Mouse (Mus musculus) left cerebral cortex, postnatal 4 days (tissue): ENCODE results near the gene Lhfp. TPM values are rescaled to one million over a fixed set of nuclear protein-coding genes. Genes with fewer than 3 reads are reported as not detected.

Experiments used
- DNase-seq: peaks from one replicate; pipeline ENCODE4 v3.0.0-alpha.2; 2022
- intact Hi-C: fragments of 180-260 bp; cut with DNase I; formaldehyde crosslinking; loops from one replicate; pipeline ENCODE4 v1.15.1; 2025
- total RNA-seq, 2 experiments: library from RNA; stranded (reverse); gene quantifications; 2 replicates each; pipeline ENCODE4 v1.2.3; 2021

Gene Lhfp
- total RNA-seq: 10 to 100 TPM; 50.3 to 56.9 TPM

DNA sequence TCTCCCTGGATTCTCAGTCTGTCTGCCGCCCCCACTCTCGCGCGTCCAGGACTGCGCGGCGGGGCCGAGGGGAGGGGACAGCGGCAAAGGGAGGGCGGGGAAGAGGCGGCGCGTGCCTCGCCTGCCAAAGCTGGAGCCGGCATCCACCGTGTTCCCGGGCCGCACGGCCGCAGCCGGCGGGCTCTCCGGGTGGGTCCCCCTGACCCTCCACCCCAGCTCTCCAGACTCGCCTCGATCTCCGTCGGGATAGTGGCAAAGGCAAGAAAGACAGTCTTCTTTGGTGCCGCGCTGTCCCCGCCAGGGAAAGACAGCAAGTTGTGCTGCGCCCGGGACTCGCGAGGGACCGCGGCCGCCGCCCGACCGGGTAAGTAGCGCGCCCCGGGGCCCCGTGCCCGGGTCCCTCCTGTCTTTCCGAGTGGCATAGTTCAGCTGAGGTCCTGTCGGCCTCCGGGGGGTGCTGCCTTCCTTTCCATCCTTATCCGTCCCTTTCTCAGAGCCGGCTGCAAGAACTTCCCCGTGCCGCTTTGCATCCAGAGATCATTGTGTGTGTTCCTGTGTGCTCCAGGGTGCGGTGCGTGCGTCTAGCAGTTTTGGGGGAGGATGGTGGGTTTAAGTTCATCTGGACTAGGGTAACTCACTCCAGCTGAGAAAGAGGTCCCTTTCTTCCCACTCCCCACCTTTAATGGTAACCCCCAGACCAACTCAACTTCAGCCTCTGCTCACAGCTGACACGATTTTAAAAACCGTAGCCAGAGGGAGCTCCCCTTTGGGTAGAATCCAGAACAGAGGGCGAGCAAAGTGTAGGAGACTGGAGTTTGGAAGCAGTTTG is at the start of gene Lhfp:
Gene Lhfp, plus strand, starts transcription at position 118 of the 829 bp plus-strand sequence.
- intact Hi-C loops: loop anchor here (10.0 kb wide), 2 partner anchors 183 to 283 kb away; no protein-coding TSS in a partner anchor
- DNase-seq: peak; percentile 62

DNA sequence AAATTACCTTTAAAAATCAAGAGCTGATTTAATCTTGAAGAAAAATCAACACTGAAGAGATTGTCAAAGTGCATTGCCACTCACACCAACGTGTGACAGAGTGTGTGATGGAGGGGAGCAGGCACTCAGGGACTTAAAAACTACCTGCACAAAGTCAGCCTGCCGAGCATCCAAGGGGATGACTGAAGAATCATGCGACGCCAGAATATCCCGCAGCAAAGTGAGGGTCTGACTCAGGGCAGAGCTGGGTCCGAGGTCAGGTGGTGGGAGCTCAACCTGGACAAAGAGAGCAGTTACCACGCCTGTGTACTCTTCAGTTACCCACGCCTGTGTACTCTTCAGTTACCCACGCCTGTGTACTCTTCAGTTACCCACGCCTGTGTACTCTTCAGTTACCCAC is 48.0 kb upstream of the Lhfp start:
- intact Hi-C loops: no loop called here
- no peak for DNase-seq

DNA sequence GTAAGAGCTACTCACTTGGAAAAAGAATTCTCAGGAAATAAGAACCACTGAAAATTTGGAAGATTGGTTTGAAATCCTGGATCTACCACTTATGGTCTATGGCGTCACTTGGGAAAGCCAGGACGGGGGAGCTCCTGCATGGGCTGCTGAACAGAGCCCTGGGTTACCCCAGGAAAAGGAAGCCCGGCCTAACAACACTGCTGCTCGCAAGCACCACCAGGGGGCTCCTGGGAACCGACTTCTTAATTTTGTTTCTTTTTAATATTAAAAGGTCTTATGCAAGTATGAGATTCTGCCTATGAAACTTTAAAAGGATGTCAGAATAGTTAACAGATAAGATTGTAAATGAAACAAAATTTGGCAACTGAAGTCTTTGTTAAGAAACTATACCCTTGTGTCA is 46.7 kb upstream of the Lhfp start:
- no peak for DNase-seq
- intact Hi-C loops: no loop called here

DNA sequence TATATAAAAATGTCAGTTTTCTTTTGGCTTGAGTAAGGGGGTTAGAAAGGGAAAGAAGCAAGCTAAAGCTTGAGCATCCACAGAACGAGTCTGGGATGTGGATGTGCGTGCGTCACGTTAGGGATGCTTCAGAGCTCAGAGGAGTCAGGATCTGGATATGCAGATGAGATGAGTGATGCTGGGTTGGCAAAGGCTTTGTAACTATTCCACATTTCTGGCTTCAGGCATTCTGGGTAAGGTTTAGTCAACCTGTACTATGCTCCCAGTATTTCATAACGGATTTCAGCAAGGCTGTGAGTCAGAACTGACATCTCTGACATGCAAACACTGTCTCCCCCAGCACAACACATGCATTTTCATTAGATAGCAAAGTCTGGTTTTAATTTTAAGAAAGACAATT is 44.7 kb upstream of the Lhfp start:
- no peak for DNase-seq
- intact Hi-C loops: no loop called here

DNA sequence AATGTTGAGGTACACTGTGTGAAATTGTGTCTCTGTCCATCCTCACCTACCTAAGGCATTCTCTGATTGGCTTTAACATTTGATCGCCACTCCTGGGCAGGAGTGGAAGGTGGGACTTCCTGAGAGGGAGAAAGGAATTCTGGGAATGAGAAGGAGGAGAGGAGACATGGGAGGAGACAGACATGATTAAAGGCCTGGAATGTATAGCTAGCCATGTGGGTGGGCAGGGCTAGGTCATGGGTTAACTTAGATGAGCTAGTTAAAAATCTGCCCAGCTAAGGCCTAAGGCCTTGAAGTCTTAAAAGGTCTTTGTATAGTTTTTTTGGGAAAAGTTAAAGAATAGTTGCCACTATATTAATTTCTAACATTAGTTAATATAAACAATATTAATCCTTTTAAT is 43.9 kb upstream of the Lhfp start:
- intact Hi-C loops: no loop called here

DNA sequence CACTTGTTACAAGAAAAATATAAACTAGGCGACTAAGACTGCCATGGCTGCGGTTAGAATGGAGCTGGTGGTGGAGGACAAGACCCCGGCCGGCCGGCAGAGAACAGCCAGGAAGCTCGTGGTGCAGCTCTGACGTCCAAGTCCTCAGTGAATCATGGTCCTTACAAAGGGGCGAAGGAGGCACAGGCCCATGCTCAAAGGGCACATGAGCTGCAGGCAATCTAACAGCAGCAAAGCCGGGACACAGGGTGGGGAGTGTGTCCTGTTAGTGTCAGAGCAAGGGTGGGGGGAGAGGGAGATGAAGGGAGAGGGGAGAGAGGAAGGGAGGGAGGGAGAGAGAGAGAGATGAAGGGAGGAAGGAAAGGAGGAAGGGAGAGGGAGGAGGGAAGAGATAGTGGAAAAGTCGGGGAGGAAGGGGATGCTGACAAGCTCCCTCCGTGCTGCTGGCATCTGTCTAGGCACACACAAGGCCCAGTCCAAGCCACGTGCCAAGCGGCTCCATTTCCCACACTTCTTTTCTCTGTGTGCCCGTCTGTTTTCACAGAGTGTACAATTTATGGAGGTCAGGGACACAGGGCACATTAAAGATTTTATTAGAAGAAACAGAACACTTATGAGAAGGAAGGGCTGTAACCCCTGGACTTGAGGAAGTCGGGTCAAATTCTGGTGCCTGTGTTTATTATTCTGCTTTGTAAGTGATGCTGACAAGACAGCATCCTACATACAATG is 42.1 kb upstream of the Lhfp start:
- no peak for DNase-seq
- intact Hi-C loops: no loop called here

More for the DNA sequence above, 43.9 kb upstream of the Lhfp start:
- no peak for DNase-seq

DNA sequence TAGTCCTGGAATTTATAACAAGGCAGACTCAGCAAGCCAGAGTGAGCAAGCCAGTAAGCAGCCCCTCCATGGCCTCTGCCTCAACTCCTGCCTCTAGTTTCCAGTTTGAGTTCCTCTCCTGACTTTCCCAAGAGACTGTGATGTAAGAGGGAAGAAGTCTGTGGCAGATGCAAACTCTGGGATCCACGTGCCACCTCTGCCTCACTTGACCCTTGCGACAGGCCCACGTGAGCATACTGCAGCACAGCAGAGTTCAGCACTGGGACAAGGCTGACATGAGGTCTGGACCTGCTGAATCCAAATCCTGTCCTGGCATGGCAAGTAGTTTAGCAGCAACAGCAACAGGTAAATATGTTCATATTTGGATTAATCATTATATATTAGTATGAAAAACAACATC is 41.3 kb upstream of the Lhfp start:
- no peak for DNase-seq
- intact Hi-C loops: loop anchor here (5.0 kb wide), 1 partner anchor 743 kb away; no protein-coding TSS in a partner anchor

DNA sequence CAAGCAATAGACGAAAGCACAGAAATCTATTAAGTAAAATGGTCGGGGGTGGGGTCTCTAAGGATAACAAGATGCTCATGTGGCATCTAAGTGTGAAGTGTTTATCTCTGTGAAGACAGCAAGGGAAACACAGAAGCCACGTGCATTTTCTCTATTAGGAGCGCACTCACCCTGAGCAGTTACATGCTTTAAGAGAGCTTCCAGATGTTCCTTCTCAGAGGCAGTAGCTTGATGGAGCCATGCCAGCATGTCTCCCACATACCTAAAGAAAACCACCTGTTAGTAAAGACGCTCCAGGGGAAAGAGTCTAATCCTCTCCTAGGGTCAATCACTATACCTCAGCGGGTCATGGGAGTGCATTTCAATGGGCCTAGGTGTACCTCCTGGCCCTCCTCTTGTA is 39.3 kb upstream of the Lhfp start:
- no peak for DNase-seq
- intact Hi-C loops: loop anchor here (5.0 kb wide), 1 partner anchor 745 kb away; no protein-coding TSS in a partner anchor

DNA sequence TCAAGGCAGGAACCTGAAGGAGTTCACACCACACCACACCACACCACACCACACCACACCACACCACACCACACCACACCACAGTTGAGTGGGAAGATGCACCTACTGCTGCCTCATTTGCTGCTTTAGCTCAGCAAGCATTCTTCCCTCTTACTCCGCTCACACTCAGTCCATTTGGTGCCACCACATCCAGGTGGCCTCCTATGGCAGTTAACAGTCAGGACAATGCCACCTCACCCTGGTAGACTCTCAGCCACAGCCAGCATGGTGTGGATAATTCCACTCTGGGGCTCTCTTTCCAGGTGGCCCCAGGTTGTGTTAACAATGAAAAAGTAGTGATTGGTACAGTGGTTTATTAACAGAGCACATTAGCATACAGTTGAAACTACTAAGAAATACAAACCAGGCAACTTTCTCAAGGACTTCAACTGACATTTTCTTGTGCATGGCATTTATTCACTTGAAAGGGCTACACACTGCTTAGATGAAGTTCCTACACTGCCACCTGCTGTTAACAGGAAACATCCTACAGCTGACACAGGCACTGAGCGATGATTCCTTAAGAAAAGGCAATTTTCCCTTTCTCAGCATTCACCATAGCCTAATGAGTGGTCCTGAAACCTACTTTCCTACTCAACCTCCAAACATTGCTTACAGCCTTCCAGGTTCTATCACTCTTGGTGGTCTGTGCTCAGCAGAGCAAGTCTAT is 36.8 kb upstream of the Lhfp start:
- intact Hi-C loops: loop anchor here (5.0 kb wide), 1 partner anchor 747 kb away; no protein-coding TSS in a partner anchor
- no peak for DNase-seq

DNA sequence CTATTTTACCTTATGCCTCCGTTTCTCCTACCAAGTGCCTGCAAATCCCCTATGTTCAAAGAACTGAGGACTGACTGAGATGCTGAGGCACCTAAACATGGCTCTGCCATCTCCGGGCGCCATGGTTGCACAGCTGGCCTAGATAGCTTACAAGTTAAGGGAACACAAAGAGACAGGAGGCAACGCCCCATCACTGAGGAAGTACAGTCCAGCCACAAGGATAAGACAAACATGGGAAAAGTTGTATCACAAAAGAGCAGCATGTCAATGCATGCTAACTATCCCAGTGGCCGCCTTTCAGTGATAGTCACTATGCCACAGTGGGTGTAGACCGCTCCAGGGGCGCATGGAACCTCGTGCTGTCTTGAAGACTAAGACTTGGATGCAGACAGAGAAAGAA is 33.9 kb upstream of the Lhfp start:
- intact Hi-C loops: no loop called here
- no peak for DNase-seq

DNA sequence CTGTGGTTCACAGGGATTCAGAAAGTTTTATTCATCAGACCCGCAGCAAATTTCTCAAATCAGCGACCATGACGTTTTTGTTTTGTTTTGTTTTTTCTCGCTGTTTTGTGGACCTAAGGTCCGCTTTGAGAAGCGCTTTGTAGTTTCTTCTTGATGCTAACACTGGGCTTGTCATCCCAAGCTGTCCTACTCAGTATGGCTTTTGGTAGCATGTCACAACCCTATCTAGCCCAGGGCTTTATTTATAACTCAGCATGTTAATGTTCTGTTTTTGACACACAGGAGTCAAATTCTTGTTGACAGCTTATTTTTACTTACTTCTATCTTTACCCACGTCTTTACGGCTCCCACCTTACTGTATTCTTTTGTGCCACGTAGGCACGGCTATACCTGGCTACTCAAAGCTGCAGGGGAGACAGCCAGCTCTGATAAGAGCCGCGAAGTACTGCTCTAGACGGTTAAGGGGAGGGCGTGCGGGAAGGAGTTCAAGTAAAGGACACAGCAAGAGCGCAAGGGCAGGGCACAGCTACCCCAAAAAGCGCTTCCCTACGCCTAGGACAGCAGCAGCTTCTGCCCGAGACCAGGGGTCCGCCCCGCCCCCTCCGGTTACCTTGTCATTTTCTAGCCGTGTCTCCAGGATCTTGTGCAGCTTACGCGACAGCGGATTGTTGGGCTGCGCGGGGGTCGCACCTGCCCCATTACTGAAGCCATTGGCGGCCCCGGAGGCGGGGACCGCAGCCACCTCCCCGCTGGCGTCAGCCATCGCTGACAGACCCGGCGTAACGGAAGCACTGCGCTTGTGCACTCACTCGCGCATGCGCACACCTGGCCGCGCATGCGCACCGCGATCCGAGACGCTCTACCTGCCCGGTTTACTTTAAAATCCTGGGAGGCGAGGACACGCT is 24.6 kb upstream of the Lhfp start, which contains the start of gene Cog6:
Gene Cog6, minus strand, starts transcription at position 802 of the 905 bp plus-strand sequence.
- intact Hi-C loops: no loop called here

DNA sequence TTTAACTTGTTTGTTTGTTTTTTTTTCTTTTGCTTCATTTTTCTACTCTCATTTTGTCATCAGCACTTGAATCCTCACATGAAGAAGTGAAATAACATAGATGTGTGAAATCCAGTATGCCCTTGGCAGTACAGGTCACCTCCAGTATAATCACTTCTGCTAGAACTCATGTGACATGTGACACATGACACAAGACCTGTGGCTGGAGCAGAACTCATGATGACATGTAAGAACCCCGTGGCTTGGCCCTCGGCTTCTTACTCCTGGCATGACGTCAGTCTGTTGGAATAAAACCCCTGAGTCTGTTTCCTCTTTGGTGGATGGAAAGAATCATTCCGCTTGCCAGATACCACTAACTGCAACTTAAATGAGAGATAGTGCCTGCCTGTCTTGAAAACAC is 14.0 kb upstream of the Lhfp start:
- intact Hi-C loops: no loop called here
- DNase-seq: no peak

More for the DNA sequence above, 24.6 kb upstream of the Lhfp start, which contains the start of gene Cog6:
- DNase-seq: peak; percentile 91

DNA sequence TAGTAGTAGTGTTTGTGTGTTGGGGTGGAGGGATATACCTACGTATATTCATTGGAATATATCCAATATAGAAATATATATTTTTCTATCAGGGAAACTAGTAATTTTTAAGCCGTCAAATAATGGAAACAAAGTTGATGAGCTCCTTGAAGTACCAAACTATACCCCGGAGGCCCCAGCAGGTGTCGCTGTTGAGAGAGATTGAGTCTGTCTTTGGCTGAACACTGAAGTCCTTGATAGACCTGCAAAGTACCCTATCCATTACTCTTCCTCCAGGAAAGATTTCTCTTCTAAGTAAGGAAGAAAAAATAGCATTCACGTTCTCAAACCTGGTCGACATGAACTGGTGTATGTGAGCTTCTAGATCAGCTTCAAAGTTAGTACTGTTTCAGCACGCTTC is 12.3 kb upstream of the Lhfp start:
- intact Hi-C loops: no loop called here

DNA sequence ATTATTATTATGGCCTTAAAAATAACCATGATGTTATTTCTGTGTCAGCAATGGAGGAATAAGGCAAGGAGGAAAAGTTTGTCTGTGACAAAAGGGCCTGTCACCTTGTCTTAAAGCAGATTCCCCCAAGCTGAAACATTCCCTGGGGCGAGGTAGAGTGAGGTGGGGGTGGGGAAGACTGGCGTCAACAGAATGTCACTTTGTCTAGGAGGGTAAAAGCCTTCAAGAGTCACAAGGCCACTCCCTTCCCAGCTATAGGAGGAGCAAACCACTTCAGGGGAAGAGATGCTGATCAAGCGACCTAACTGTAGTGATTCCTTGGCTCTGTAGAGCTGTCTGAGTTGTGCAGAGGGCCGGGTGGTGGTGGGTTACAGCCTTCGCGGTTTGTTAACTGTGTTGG is 9.7 kb upstream of the Lhfp start:
- intact Hi-C loops: loop anchor here (5.0 kb wide), 1 partner anchor 416 kb away; no protein-coding TSS in a partner anchor
- no peak for DNase-seq

More for the DNA sequence above, 12.3 kb upstream of the Lhfp start:
- DNase-seq: peak; percentile 78

DNA sequence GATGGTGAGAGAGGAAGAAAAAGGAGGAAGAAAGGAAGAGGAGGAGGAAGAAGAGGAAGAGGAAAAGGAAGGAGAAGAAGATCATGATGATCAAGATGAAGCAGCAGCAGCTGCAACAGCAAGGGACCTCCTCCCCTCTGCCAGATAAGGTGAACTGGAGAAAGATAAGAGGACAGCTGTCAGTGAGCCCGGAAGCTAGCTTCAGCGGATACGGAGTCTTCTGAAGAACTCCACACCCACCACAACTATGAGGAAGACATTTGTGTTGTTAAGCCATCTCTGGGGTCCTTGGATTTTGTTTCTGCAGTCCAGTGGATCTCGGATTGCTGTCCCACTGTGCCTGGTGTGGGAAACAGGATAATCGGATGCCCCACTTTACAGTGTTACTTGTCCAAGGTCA is 8.9 kb upstream of the Lhfp start:
- intact Hi-C loops: loop anchor here (5.0 kb wide), 1 partner anchor 415 kb away; no protein-coding TSS in a partner anchor
- DNase-seq: no peak

DNA sequence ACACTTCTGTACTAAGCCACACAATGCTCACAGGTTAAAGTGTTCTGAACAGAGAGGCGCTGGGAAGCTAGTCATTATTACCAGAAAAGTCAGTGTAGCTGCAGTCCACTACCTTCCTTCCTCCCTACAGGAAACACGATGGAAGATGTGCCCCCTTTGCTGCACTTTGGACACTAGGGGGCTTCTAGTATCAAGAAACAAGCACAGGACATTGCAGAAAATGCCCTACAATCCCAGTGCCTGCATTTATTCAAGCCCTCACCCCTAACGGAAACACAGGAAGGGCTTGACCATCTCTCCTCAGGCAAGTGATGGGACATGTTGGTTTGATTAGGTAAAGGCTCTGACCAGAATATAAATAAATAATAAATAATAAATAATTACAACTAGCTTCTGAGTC is 7.9 kb upstream of the Lhfp start:
- peak; percentile 39 for DNase-seq
- intact Hi-C loops: loop anchor here (5.0 kb wide), 1 partner anchor 414 kb away; no protein-coding TSS in a partner anchor

DNA sequence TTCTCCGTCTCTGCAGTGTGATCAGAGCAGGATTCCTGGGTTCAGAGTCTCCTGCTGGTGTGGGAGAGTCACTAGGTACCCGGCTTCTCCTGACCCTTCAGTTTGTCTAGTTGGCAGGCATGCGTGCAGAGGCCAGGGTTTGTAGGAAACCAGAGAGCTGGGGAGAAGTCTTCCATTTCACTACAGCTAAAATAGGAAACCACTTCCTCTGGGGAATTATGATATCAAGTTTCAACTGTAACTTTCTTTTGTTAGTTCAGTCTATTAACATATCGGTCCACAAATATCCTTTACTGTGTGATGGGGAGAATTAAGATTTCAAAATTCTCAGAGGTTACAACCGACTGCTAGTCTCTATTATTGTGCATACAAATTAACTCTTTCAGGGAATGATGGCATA is 5.3 kb upstream of the Lhfp start:
- no peak for DNase-seq
- intact Hi-C loops: no loop called here

DNA sequence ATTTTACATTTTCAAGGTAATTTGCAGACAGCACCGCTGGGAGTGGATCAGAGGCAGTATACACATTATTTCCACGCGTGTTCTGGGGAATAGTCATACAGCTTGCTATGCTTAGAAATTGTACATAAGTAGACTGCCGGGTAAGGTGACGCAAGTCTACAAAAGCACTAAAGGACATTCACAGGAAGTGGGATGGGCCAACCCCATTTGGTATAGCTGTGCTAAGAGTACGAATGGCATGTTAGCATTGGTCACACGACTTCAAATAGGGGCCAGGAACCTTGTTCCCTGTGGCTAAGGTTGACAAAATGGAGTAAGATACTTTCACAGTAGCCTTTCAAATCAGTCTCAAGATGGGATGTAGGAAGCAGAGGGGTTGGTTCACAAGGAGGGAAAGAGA is 4.4 kb upstream of the Lhfp start:
- intact Hi-C loops: no loop called here
- DNase-seq: no peak

DNA sequence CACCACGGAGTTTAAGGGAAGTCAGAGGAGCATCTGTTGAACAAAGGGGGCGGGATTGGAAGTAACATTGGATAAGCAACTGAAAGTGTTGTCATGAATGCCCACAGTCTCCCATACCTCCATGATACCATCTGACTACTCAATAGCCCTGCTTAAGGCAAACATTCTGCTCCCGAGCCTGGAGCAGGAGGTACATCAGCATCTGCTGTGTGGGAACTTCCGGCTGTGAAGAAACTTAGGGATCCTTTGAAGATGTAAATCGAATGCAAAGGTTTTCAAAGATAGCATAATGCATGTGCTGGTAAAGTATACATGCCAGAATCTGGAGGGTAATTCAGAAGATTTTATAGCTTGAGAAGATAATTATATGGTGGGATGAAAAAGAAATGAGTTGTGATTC is 2.4 kb upstream of the Lhfp start:
- no peak for DNase-seq
- intact Hi-C loops: no loop called here

DNA sequence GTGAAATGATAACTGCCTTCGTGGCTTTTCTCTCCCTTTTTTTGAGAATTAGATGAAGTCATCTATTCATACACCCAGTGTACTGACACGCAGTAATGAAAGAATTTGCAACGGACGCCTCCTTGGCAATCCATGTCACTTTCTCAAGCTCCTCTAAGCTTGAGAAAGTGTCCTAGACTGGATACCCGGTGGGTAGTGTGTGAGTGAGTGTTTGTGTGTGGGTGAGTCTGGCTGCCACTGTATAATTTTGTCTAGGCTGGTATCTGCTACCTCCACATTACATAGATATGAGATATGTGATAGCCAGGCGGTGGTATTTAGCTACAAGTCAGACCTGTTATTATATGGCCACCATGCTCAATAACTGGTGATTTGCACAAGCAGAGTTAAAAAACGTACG is 1.6 kb upstream of the Lhfp start:
- DNase-seq: no peak
- intact Hi-C loops: loop anchor here (10.0 kb wide), 2 partner anchors 185 to 285 kb away; no protein-coding TSS in a partner anchor
